Mouse (Mus musculus) C3H10T1/2 (cell line): ENCODE data around the gene Wnt11. TPM values are rescaled to one million over a fixed set of nuclear protein-coding genes. Genes with fewer than 3 reads are reported as not detected.

Experiments
- polyA plus RNA-seq, 2 experiments: library from polyadenylated mRNA; unstranded; fragments of >200 nt; fragmentation: generic; extraction: Trizol; gene quantifications; one replicate each; pipeline ENCODE4 v1.2.1; 2012; ENCODE audit warnings: missing spikeins in 2 of 2

The Wnt11 gene
- under 1 TPM in 1 of 2 experiments, not detected in 1; 0.12 TPM for polyA plus RNA-seq

GRCm38 (mm10) chr7:98834711-98835321, at the start of gene Wnt11:
Gene Wnt11, plus strand, starts transcription at chr7:98835112.

Other genes starting within 250 kb of the Wnt11 start
- 10 to 100 TPM in 1 of 2 experiments, 1 to 10 TPM in 1; 1.3 to 10.4 TPM for gene Emsy, start 178.3 kb upstream of the Wnt11 start, polyA plus RNA-seq
- gene Thap12, start 132.0 kb upstream of the Wnt11 start, polyA plus RNA-seq: 10 to 100 TPM in 1 of 2 experiments, 1 to 10 TPM in 1; 1.4 to 18.4 TPM